In genomic region chr17:10394855-10395254, GRCm38 (mm10) we compare ENCODE assay signal across 9 mouse cellular contexts.
DNase-seq lines count a peak whose midpoint lies in the region; ATAC-seq lines count a peak whose summit lies in the region.
"Had no signal": no experiment of that assay in that cellular context is flagged by ENCODE, and none has a peak within 500 bp of the region (broad histone marks: within the 10 kb centered on the region; RNA-seq: fewer than 3 reads in every experiment).

No protein-coding gene starts in this region.

- H3K4me3 ChIP-seq in midbrain, embryonic 12.5 days = no peak overlapping the region

- H3K9me3 ChIP-seq in midbrain, embryonic 12.5 days = no peaks in the 10 kb centered on the region

- H3K4me1 ChIP-seq in midbrain, embryonic 12.5 days = peaks cover 47% of the 10 kb centered on the region

- H3K27ac ChIP-seq in midbrain, embryonic 12.5 days (replicated peaks) = peak overlapping the region; percentile 47
- H3K27ac ChIP-seq: liver, embryonic 14.5 days had no signal

- no peaks in the 10 kb centered on the region for H3K36me3 ChIP-seq in midbrain, embryonic 12.5 days

- peaks cover 20% of the 10 kb centered on the region for H3K27me3 ChIP-seq in midbrain, embryonic 12.5 days

- 21% methylated on average over 8 of the region's 8 CpGs for WGBS in midbrain, embryonic 12.5 days

- no peak overlapping the region for H3K4me2 ChIP-seq in midbrain, embryonic 12.5 days (replicated peaks)

- DNase-seq in adrenal gland, postnatal 14 days = peak; percentile 35
- DNase-seq in adrenal gland, postnatal 4 days (ENCODE audit: low spot score in 2 of 2) = no peak
- peak; percentile 65 for DNase-seq in cerebellum, adult 11-12 months
- DNase-seq in ovary, postnatal 14 days (ENCODE audit: low spot score) = no peak
- DNase-seq in thymus, postnatal 36 days = no peak
- no peak for DNase-seq in lung, postnatal 14 days

- H3K9ac ChIP-seq in midbrain, embryonic 12.5 days (replicated peaks) = no peak overlapping the region
- H3K9ac ChIP-seq: liver, embryonic 14.5 days had no signal

- ATAC-seq in granulocyte monocyte progenitor cell, adult 5-6 weeks (replicated peaks; ENCODE audit: poor library complexity, severe bottlenecking) = peak; percentile 23; the same call in 1 of the 2 replicates
- ATAC-seq in midbrain, embryonic 12.5 days (ENCODE audit: low FRiP score, low read depth) = no peak

Comparison
In these comparisons a context has a peak if more than half of its experiments do, and no peak if none do; other contexts are left out.
1. DNase-seq: peak in adrenal gland, postnatal 14 days (single experiment) and cerebellum, adult 11-12 months (single experiment); none in adrenal gland, postnatal 4 days (0 of 2), ovary, postnatal 14 days (single experiment), thymus, postnatal 36 days (0 of 2) and lung, postnatal 14 days (single experiment).